Mouse (Mus musculus) E14TG2a.4 (cell line): ENCODE data around the gene Eno1.

Experiments used
- CTCF ChIP-seq: conservative IDR thresholded peaks from 2 replicates; pipeline ENCODE4 v1.5.1; 2014; ENCODE audit warnings: low read length
- NANOG ChIP-seq: IDR thresholded peaks from 2 replicates; pipeline ENCODE4 v1.6.1; 2014; ENCODE audit warnings: borderline replicate concordance, low read length, mixed read lengths
- POU5F1 ChIP-seq: IDR thresholded peaks from 2 replicates; pipeline ENCODE4 v1.6.1; 2014; ENCODE audit warnings: low read length, borderline replicate concordance

GRCm38 (mm10) chr4:150212553-150212971 lies 24.0 kb upstream of the Eno1 start:
- TF ChIP-seq CTCF = no peak
- TF ChIP-seq NANOG = no peak
- TF ChIP-seq POU5F1 = no peak
